Mouse (Mus musculus) liver, embryonic 14.5 days (tissue): ENCODE data around the gene Cdkn1b.

Experiments
- CTCF ChIP-seq: IDR thresholded peaks from 2 replicates; pipeline ENCODE4 v1.5.1; 2016; ENCODE audit warnings: antibody characterized with exemption, low read depth, control low read depth
- EP300 ChIP-seq: IDR thresholded peaks from 2 replicates; pipeline ENCODE4 v1.6.1; 2016; ENCODE audit warnings: antibody characterized with exemption, low read depth

DNA sequence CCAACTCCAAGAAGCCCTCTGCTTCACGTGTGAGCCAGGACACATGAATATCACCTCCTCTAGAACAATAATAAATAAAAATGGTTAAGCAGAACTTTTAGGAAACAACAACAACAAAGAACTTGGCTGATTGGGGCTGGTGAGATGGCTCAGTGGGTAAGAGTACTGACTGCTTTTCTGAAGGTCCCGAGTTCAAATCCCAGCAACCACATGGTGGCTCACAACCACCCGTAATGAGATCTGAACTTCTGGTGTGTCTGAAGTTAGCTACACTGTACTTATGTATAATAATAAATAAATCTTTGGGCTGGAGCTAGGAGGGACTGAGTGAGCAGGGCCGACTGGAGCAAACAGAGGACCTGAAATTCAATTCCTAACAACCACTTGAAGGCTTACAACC, 42.9 kb upstream of the Cdkn1b start:
- TF ChIP-seq EP300 (no peak), CTCF (no peak)
